Mouse (Mus musculus): ENCODE measurements around the gene Lekr1.

- no peak for TF ChIP-seq MAX (IDR thresholded peaks at IDR 0.05)
- no peak for TF ChIP-seq CTCF (IDR thresholded peaks at IDR 0.05; ENCODE audit: control insufficient read depth, insufficient read depth, insufficient read length)
- TF ChIP-seq CEBPB (IDR thresholded peaks at IDR 0.05; ENCODE audit: low read depth): no peak
- no peak for TF ChIP-seq USF1 (IDR thresholded peaks at IDR 0.05; ENCODE audit: low read depth)
- peak; percentile 50 for TF ChIP-seq MYOD1 (IDR thresholded peaks at IDR 0.05; ENCODE audit: control insufficient read depth, insufficient read length, low read depth)
- no peak for TF ChIP-seq FOSL1 (IDR thresholded peaks at IDR 0.05; ENCODE audit: insufficient read depth, low read length, poor library complexity, severe bottlenecking)
- no peak for TF ChIP-seq MYOG (IDR thresholded peaks at IDR 0.05; ENCODE audit: control insufficient read depth, extremely low read depth, insufficient read length)
Measured at GRCm38 (mm10) chr3:65802868-65803267, 136.8 kb downstream of the Lekr1 start.

Data from C2C12 (cell line).